Mouse (Mus musculus) neural tube, embryonic 15.5 days (tissue): ENCODE data around the gene Ndrg3. TPM values are rescaled to one million over a fixed set of nuclear protein-coding genes. Genes with fewer than 3 reads are reported as not detected.
"Not testable (repeated sequence)": the region's sequence is repeated elsewhere in the genome, so short reads cannot be mapped to it uniquely, and the experiment has no call there.

Source experiments
- ATAC-seq: fragments of 200-750 bp; cut with Nextera tagmentation; 2 replicates; pipeline ENCODE4 v1.8.0; 2017; ENCODE audit warnings: mild to moderate bottlenecking, moderate TSS enrichment, moderate library complexity; ENCODE audit not compliant: low FRiP score
- H3K27ac ChIP-seq: fragments of 300-500 bp; sonication (generic); replicated peaks from 2 replicates; pipeline ENCODE4 v1.5.1; 2015; ENCODE audit warnings: mild to moderate bottlenecking, inconsistent platforms
- H3K27me3 ChIP-seq: fragments of 300-500 bp; sonication (generic); replicated peaks from 2 replicates; pipeline ENCODE4 v1.6.1; 2015; ENCODE audit warnings: inconsistent platforms
- H3K36me3 ChIP-seq: fragments of 300-500 bp; sonication (generic); 2 replicates; pipeline ENCODE4 v1.6.1; 2015; ENCODE audit warnings: inconsistent platforms
- H3K4me1 ChIP-seq: fragments of 300-500 bp; sonication (generic); 2 replicates; pipeline ENCODE4 v1.6.1; 2015; ENCODE audit warnings: inconsistent platforms
- H3K4me2 ChIP-seq: fragments of 300-500 bp; sonication (generic); 2 replicates; pipeline ENCODE4 v1.6.1; 2015; ENCODE audit warnings: inconsistent platforms, mild to moderate bottlenecking, moderate library complexity
- H3K4me3 ChIP-seq: fragments of 300-500 bp; sonication (generic); replicated peaks from 2 replicates; pipeline ENCODE4 v1.5.1; 2015; ENCODE audit warnings: mild to moderate bottlenecking, inconsistent platforms
- H3K9ac ChIP-seq: fragments of 300-500 bp; sonication (generic); replicated peaks from 2 replicates; pipeline ENCODE4 v1.6.1; 2015; ENCODE audit warnings: mild to moderate bottlenecking, inconsistent platforms
- H3K9me3 ChIP-seq: fragments of 300-500 bp; sonication (generic); replicated peaks from 2 replicates; pipeline ENCODE4 v1.6.1; 2016; ENCODE audit warnings: inconsistent platforms
- WGBS: fragments of 180-500 bp; shearing (Covaris S2); methylation state at CpG from one replicate; pipeline ENCODE4 v1.1.7; 2015; ENCODE audit warnings: mixed read lengths; 5-methylcytosine and 5-hydroxymethylcytosine counted together
- polyA plus RNA-seq: library from polyadenylated mRNA; unstranded; fragments of >200 nt; fragmentation: Nextera tagmentation; extraction: Ambion mirVana; gene quantifications from 2 replicates; pipeline ENCODE4 v1.2.1, GENCODE M21; 2015

Ndrg3 gene
- polyA plus RNA-seq, 1 experiment from 2014 or later: 158 TPM

- no peak for ATAC-seq
- 83% methylated on average over 15 of the region's 15 CpGs for WGBS
- no peak overlapping the region for H3K9ac ChIP-seq
Observed at GRCm38 (mm10) chr2:156894496-156895265, 97.2 kb downstream of the Ndrg3 start.

GRCm38 (mm10) chr2:156892821-156893220 is 99.0 kb downstream of the Ndrg3 start:
- WGBS: 74% methylated on average over 6 of the region's 6 CpGs
- ATAC-seq: no peak
- H3K4me2 ChIP-seq: no peak overlapping the region

More at GRCm38 (mm10) chr2:156894496-156895265, 97.2 kb downstream of the Ndrg3 start:
- Histone ChIP-seq H3K9me3 (no peaks in the 10 kb centered on the region), H3K27me3 (no peaks in the 10 kb centered on the region), H3K36me3 (no peaks in the 10 kb centered on the region), H3K4me1 (peaks cover 13% of the 10 kb centered on the region), H3K4me2 (no peak overlapping the region), H3K27ac (no peak overlapping the region), H3K4me3 (no peak overlapping the region)

GRCm38 (mm10) chr2:156892240-156892639 is 99.6 kb downstream of the Ndrg3 start:
- Histone ChIP-seq H3K27ac (no peak overlapping the region), H3K9ac (no peak overlapping the region), H3K9me3 (no peaks in the 10 kb centered on the region), H3K36me3 (no peaks in the 10 kb centered on the region), H3K4me2 (no peak overlapping the region), H3K4me1 (0 out of 2 replicates have a peak, but pooled peaks cover 7% of the 10 kb centered on the region), H3K27me3 (no peaks in the 10 kb centered on the region), H3K4me3 (no peak overlapping the region)
- ATAC-seq: peak; percentile 74
- WGBS: 21% methylated on average over 3 of the region's 3 CpGs

More at GRCm38 (mm10) chr2:156892821-156893220, 99.0 kb downstream of the Ndrg3 start:
- no peak overlapping the region for H3K9ac ChIP-seq
- H3K4me1 ChIP-seq: 0 out of 2 replicates have a peak, but pooled peaks cover 7% of the 10 kb centered on the region
- no peaks in the 10 kb centered on the region for H3K36me3 ChIP-seq
- no peaks in the 10 kb centered on the region for H3K27me3 ChIP-seq
- no peaks in the 10 kb centered on the region for H3K9me3 ChIP-seq
- H3K4me3 ChIP-seq: no peak overlapping the region
- H3K27ac ChIP-seq: no peak overlapping the region

GRCm38 (mm10) chr2:156888490-156888889 is 103.4 kb downstream of the Ndrg3 start:
- no peaks in the 10 kb centered on the region for H3K9me3 ChIP-seq
- 82% methylated on average over 3 of the region's 3 CpGs for WGBS
- 0 out of 2 replicates have a peak, but pooled peaks cover 7% of the 10 kb centered on the region for H3K4me1 ChIP-seq
- H3K4me3 ChIP-seq: no peak overlapping the region
- no peak overlapping the region for H3K27ac ChIP-seq
- H3K9ac ChIP-seq: no peak overlapping the region
- H3K36me3 ChIP-seq: no peaks in the 10 kb centered on the region
- no peak for ATAC-seq
- H3K27me3 ChIP-seq: no peaks in the 10 kb centered on the region
- no peak overlapping the region for H3K4me2 ChIP-seq

GRCm38 (mm10) chr2:156887017-156887416 is 104.8 kb downstream of the Ndrg3 start, which contains the start of gene Sla2:
TSS of gene Sla2 (minus strand) at chr2:156887192.
- WGBS: 68% methylated on average over 6 of the region's 6 CpGs
- no peak within 1 kb of the TSS for H3K4me2 ChIP-seq

GRCm38 (mm10) chr2:156886084-156886631 is 105.7 kb downstream of the Ndrg3 start:
- no peaks in the 10 kb centered on the region for H3K36me3 ChIP-seq
- WGBS: 85% methylated on average over 10 of the region's 10 CpGs
- no peaks in the 10 kb centered on the region for H3K9me3 ChIP-seq
- no peak for ATAC-seq
- H3K4me1 ChIP-seq: no peaks in the 10 kb centered on the region
- H3K4me3 ChIP-seq: no peak overlapping the region
- H3K27ac ChIP-seq: no peak overlapping the region
- no peaks in the 10 kb centered on the region for H3K27me3 ChIP-seq
- no peak overlapping the region for H3K4me2 ChIP-seq
- no peak overlapping the region for H3K9ac ChIP-seq

More at GRCm38 (mm10) chr2:156887017-156887416, 104.8 kb downstream of the Ndrg3 start, which contains the start of gene Sla2:
- Histone ChIP-seq H3K9me3 (no peaks in the 10 kb centered on the region), H3K4me1 (0 out of 2 replicates have a peak, but pooled peaks cover 2% of the 10 kb centered on the region), H3K4me3 (no peak within 1 kb of the TSS), H3K27ac (no peak within 1 kb of the TSS), H3K36me3 (no peaks in the 10 kb centered on the region), H3K9ac (no peak within 1 kb of the TSS), H3K27me3 (no peaks in the 10 kb centered on the region)
- ATAC-seq: no peak

- H3K4me2 ChIP-seq, H3K4me1 ChIP-seq, H3K4me3 ChIP-seq, ATAC-seq, H3K27me3 ChIP-seq, H3K9me3 ChIP-seq, H3K27ac ChIP-seq, H3K36me3 ChIP-seq, H3K9ac ChIP-seq: not testable (repeated sequence)
- WGBS: 84% methylated on average over 2 of the region's 2 CpGs
Observed at GRCm38 (mm10) chr2:156885666-156886065, 106.2 kb downstream of the Ndrg3 start.

- Histone ChIP-seq H3K9me3 (no peaks in the 10 kb centered on the region), H3K27ac (no peak overlapping the region), H3K9ac (no peak overlapping the region), H3K4me3 (no peak overlapping the region), H3K4me2 (no peak overlapping the region), H3K4me1 (no peaks in the 10 kb centered on the region), H3K27me3 (no peaks in the 10 kb centered on the region), H3K36me3 (no peaks in the 10 kb centered on the region)
- 93% methylated on average over 10 of the region's 10 CpGs for WGBS
- ATAC-seq: no peak
Observed at GRCm38 (mm10) chr2:156884396-156885211, 107.3 kb downstream of the Ndrg3 start.

GRCm38 (mm10) chr2:156882431-156883001 is 109.3 kb downstream of the Ndrg3 start:
- H3K9ac ChIP-seq: no peak overlapping the region
- H3K27ac ChIP-seq: no peak overlapping the region
- 45% methylated on average over 10 of the region's 10 CpGs for WGBS
- no peaks in the 10 kb centered on the region for H3K36me3 ChIP-seq
- no peaks in the 10 kb centered on the region for H3K27me3 ChIP-seq
- no peaks in the 10 kb centered on the region for H3K9me3 ChIP-seq
- no peaks in the 10 kb centered on the region for H3K4me1 ChIP-seq
- H3K4me2 ChIP-seq: no peak overlapping the region
- H3K4me3 ChIP-seq: no peak overlapping the region
- ATAC-seq: no peak

- Histone ChIP-seq H3K9ac (no peak overlapping the region), H3K4me2 (no peak overlapping the region), H3K4me1 (no peaks in the 10 kb centered on the region), H3K27ac (no peak overlapping the region), H3K4me3 (no peak overlapping the region), H3K9me3 (no peaks in the 10 kb centered on the region), H3K36me3 (peaks cover 10% of the 10 kb centered on the region), H3K27me3 (no peaks in the 10 kb centered on the region)
- no peak for ATAC-seq
- WGBS: 79% methylated on average over 3 of the region's 3 CpGs
Observed at GRCm38 (mm10) chr2:156879541-156879940, 112.3 kb downstream of the Ndrg3 start.

- Histone ChIP-seq H3K4me3 (no peak overlapping the region), H3K27me3 (no peaks in the 10 kb centered on the region), H3K36me3 (peaks cover 28% of the 10 kb centered on the region), H3K4me2 (no peak overlapping the region), H3K27ac (no peak overlapping the region), H3K9ac (no peak overlapping the region), H3K4me1 (no peaks in the 10 kb centered on the region), H3K9me3 (no peaks in the 10 kb centered on the region)
- 83% methylated on average over 9 of the region's 9 CpGs for WGBS
- no peak for ATAC-seq
Observed at GRCm38 (mm10) chr2:156877726-156878125, 114.1 kb downstream of the Ndrg3 start.
